Mouse (Mus musculus) heart, adult 8-10 months (tissue): Measurements from ENCODE around the gene Sem1. TPM values are rescaled to one million over a fixed set of nuclear protein-coding genes. Genes with fewer than 3 reads are reported as not detected.
"Not testable (repeated sequence)": the region's sequence is repeated elsewhere in the genome, so short reads cannot be mapped to it uniquely, and the experiment has no call there.

Source experiments
- DNase-seq: peaks from one replicate; pipeline ENCODE4 v3.0.0; 2022; ENCODE audit warnings: low spot score
- total RNA-seq, 4 experiments: library from RNA; stranded (reverse); gene quantifications; 2 replicates each; pipeline ENCODE4 v1.2.4; 2022

The Sem1 gene
- 100 to 1,000 TPM in 2 of 4 experiments, 10 to 100 TPM in 2; 86.4 to 114 (median 96.3) TPM for total RNA-seq

- DNase-seq = peak; percentile 93
These were observed at the start of gene Sem1 for GRCm38 (mm10) chr6:6578304-6579149. Sem1 (minus strand) TSS chr6:6578663.

GRCm38 (mm10) chr6:6622846-6623749, 44.6 kb upstream of the Sem1 start:
- DNase-seq = peak; percentile 17

GRCm38 (mm10) chr6:6603561-6604544, 25.4 kb upstream of the Sem1 start:
- DNase-seq = no peak

- DNase-seq = no peak
These were observed 7.8 kb upstream of the Sem1 start for GRCm38 (mm10) chr6:6586313-6586712.

GRCm38 (mm10) chr6:6581849-6582248, 3.4 kb upstream of the Sem1 start:
- no peak for DNase-seq

- DNase-seq = no peak
These were observed 650 bp downstream of the Sem1 start for GRCm38 (mm10) chr6:6577741-6578284.

GRCm38 (mm10) chr6:6577291-6577690, 1.2 kb downstream of the Sem1 start:
- DNase-seq = no peak

- no peak for DNase-seq
These were observed 2.7 kb downstream of the Sem1 start for GRCm38 (mm10) chr6:6575796-6576195.

GRCm38 (mm10) chr6:6568436-6568835, 10.0 kb downstream of the Sem1 start:
- DNase-seq = no peak

GRCm38 (mm10) chr6:6563691-6564090, 14.8 kb downstream of the Sem1 start:
- peak; percentile 41 for DNase-seq

- DNase-seq = no peak
These were observed 15.7 kb downstream of the Sem1 start for GRCm38 (mm10) chr6:6562716-6563115.

GRCm38 (mm10) chr6:6557647-6558046, 20.8 kb downstream of the Sem1 start:
- no peak for DNase-seq

GRCm38 (mm10) chr6:6552006-6552405, 26.5 kb downstream of the Sem1 start:
- no peak for DNase-seq

- DNase-seq = no peak
These were observed 30.5 kb downstream of the Sem1 start for GRCm38 (mm10) chr6:6547997-6548396.

GRCm38 (mm10) chr6:6544255-6544645, 34.2 kb downstream of the Sem1 start:
- no peak for DNase-seq

GRCm38 (mm10) chr6:6543606-6544254, 34.7 kb downstream of the Sem1 start:
- no peak for DNase-seq

GRCm38 (mm10) chr6:6542133-6542532, 36.3 kb downstream of the Sem1 start:
- DNase-seq = no peak

GRCm38 (mm10) chr6:6536781-6537466, 41.5 kb downstream of the Sem1 start:
- DNase-seq = no peak

GRCm38 (mm10) chr6:6536359-6536758, 42.1 kb downstream of the Sem1 start:
- not testable (repeated sequence) for DNase-seq
